Mouse (Mus musculus): ENCODE measurements around the gene Dhx32.
"Not testable (repeated sequence)": the region's sequence is repeated elsewhere in the genome, so short reads cannot be mapped to it uniquely, and the experiment has no call there.

Gene Dhx32

GRCm38 (mm10) chr7:133715387-133715786 is 67.1 kb downstream of the Dhx32 start:
- Histone ChIP-seq H3K4me3 (replicated peaks; ENCODE audit: low read length) (no peak overlapping the region), H3K4me1 (replicated peaks; ENCODE audit: low read depth, low read length) (peaks cover 9% of the 10 kb centered on the region), H3K27me3 (ENCODE audit: insufficient read depth, low read length) (no peaks in the 10 kb centered on the region), H3K36me3 (ENCODE audit: insufficient read depth, low read length) (peaks cover 88% of the 10 kb centered on the region), H3K9me3 (ENCODE audit: low read length) (no peaks in the 10 kb centered on the region)
- TF ChIP-seq POU5F1 (IDR thresholded peaks at IDR 0.05; ENCODE audit: borderline replicate concordance, low read length), result no peak
- no peak for TF ChIP-seq CTCF (conservative IDR thresholded peaks at IDR 0.05; ENCODE audit: low read length)
- no peak for TF ChIP-seq NANOG (IDR thresholded peaks at IDR 0.05; ENCODE audit: borderline replicate concordance, low read length)

- H3K4me1 ChIP-seq (replicated peaks; ENCODE audit: low read depth, low read length), result peaks cover 27% of the 10 kb centered on the region
- H3K9me3 ChIP-seq (ENCODE audit: low read length), result no peaks in the 10 kb centered on the region
- peak; percentile 33 for TF ChIP-seq CTCF (conservative IDR thresholded peaks at IDR 0.05; ENCODE audit: low read length)
- TF ChIP-seq NANOG (IDR thresholded peaks at IDR 0.05; ENCODE audit: borderline replicate concordance, low read length), result no peak
- no peak for TF ChIP-seq POU5F1 (IDR thresholded peaks at IDR 0.05; ENCODE audit: borderline replicate concordance, low read length)
- no peaks in the 10 kb centered on the region for H3K27me3 ChIP-seq (ENCODE audit: insufficient read depth, low read length)
- H3K4me3 ChIP-seq (replicated peaks; ENCODE audit: low read length), result no peak overlapping the region
- H3K36me3 ChIP-seq (ENCODE audit: insufficient read depth, low read length), result peaks cover 10% of the 10 kb centered on the region
These were observed 75.2 kb downstream of the Dhx32 start for GRCm38 (mm10) chr7:133707301-133707700.

- TF ChIP-seq POU5F1 (IDR thresholded peaks at IDR 0.05; ENCODE audit: borderline replicate concordance, low read length) (no peak), NANOG (IDR thresholded peaks at IDR 0.05; ENCODE audit: borderline replicate concordance, low read length) (no peak), CTCF (conservative IDR thresholded peaks at IDR 0.05; ENCODE audit: low read length) (no peak)
- H3K4me1 ChIP-seq (replicated peaks; ENCODE audit: low read depth, low read length), result peaks cover 25% of the 10 kb centered on the region
- peak overlapping the region; percentile 43; the same call in 1 of the 2 replicates for H3K4me3 ChIP-seq (replicated peaks; ENCODE audit: low read length)
- H3K27me3 ChIP-seq (ENCODE audit: insufficient read depth, low read length), result no peaks in the 10 kb centered on the region
- H3K9me3 ChIP-seq (ENCODE audit: low read length), result no peaks in the 10 kb centered on the region
- H3K36me3 ChIP-seq (ENCODE audit: insufficient read depth, low read length), result no peaks in the 10 kb centered on the region
These were observed 78.6 kb downstream of the Dhx32 start for GRCm38 (mm10) chr7:133703906-133704305.

- Histone ChIP-seq H3K9me3 (ENCODE audit: low read length) (no peaks in the 10 kb centered on the region), H3K27me3 (ENCODE audit: insufficient read depth, low read length) (no peaks in the 10 kb centered on the region), H3K4me3 (replicated peaks; ENCODE audit: low read length) (no peak overlapping the region), H3K36me3 (ENCODE audit: insufficient read depth, low read length) (no peaks in the 10 kb centered on the region), H3K4me1 (replicated peaks; ENCODE audit: low read depth, low read length) (peaks cover 27% of the 10 kb centered on the region)
- TF ChIP-seq NANOG (IDR thresholded peaks at IDR 0.05; ENCODE audit: borderline replicate concordance, low read length), result no peak
- TF ChIP-seq CTCF (conservative IDR thresholded peaks at IDR 0.05; ENCODE audit: low read length), result no peak
- TF ChIP-seq POU5F1 (IDR thresholded peaks at IDR 0.05; ENCODE audit: borderline replicate concordance, low read length), result no peak
These were observed 80.2 kb downstream of the Dhx32 start for GRCm38 (mm10) chr7:133702333-133702732.

- Histone ChIP-seq H3K4me3 (replicated peaks; ENCODE audit: low read length) (no peak overlapping the region), H3K9me3 (ENCODE audit: low read length) (no peaks in the 10 kb centered on the region), H3K4me1 (replicated peaks; ENCODE audit: low read depth, low read length) (peaks cover 31% of the 10 kb centered on the region), H3K36me3 (ENCODE audit: insufficient read depth, low read length) (no peaks in the 10 kb centered on the region), H3K27me3 (ENCODE audit: insufficient read depth, low read length) (0 out of 2 replicates have a peak, but pooled peaks cover 2% of the 10 kb centered on the region)
- TF ChIP-seq NANOG (IDR thresholded peaks at IDR 0.05; ENCODE audit: borderline replicate concordance, low read length) (no peak), CTCF (conservative IDR thresholded peaks at IDR 0.05; ENCODE audit: low read length) (no peak), POU5F1 (IDR thresholded peaks at IDR 0.05; ENCODE audit: borderline replicate concordance, low read length) (no peak)
These were observed 81.2 kb downstream of the Dhx32 start for GRCm38 (mm10) chr7:133701366-133701765.

GRCm38 (mm10) chr7:133699885-133700284 is 82.6 kb downstream of the Dhx32 start:
- TF ChIP-seq POU5F1 (IDR thresholded peaks at IDR 0.05; ENCODE audit: borderline replicate concordance, low read length) (no peak), CTCF (conservative IDR thresholded peaks at IDR 0.05; ENCODE audit: low read length) (no peak), NANOG (IDR thresholded peaks at IDR 0.05; ENCODE audit: borderline replicate concordance, low read length) (no peak)
- Histone ChIP-seq H3K36me3 (ENCODE audit: insufficient read depth, low read length) (no peaks in the 10 kb centered on the region), H3K4me1 (replicated peaks; ENCODE audit: low read depth, low read length) (peaks cover 31% of the 10 kb centered on the region), H3K27me3 (ENCODE audit: insufficient read depth, low read length) (0 out of 2 replicates have a peak, but pooled peaks cover 2% of the 10 kb centered on the region), H3K4me3 (replicated peaks; ENCODE audit: low read length) (no peak overlapping the region), H3K9me3 (ENCODE audit: low read length) (no peaks in the 10 kb centered on the region)

- TF ChIP-seq CTCF (conservative IDR thresholded peaks at IDR 0.05; ENCODE audit: low read length), result no peak
- no peak for TF ChIP-seq NANOG (IDR thresholded peaks at IDR 0.05; ENCODE audit: borderline replicate concordance, low read length)
- TF ChIP-seq POU5F1 (IDR thresholded peaks at IDR 0.05; ENCODE audit: borderline replicate concordance, low read length), result no peak
- Histone ChIP-seq H3K27me3 (ENCODE audit: insufficient read depth, low read length) (0 out of 2 replicates have a peak, but pooled peaks cover 2% of the 10 kb centered on the region), H3K36me3 (ENCODE audit: insufficient read depth, low read length) (no peaks in the 10 kb centered on the region), H3K4me1 (replicated peaks; ENCODE audit: low read depth, low read length) (peaks cover 18% of the 10 kb centered on the region), H3K4me3 (replicated peaks; ENCODE audit: low read length) (no peak overlapping the region), H3K9me3 (ENCODE audit: low read length) (no peaks in the 10 kb centered on the region)
These were observed 84.4 kb downstream of the Dhx32 start for GRCm38 (mm10) chr7:133698021-133698709.

GRCm38 (mm10) chr7:133685644-133686043 is 96.9 kb downstream of the Dhx32 start:
- H3K9me3 ChIP-seq (ENCODE audit: low read length); H3K27me3 ChIP-seq (ENCODE audit: insufficient read depth, low read length); H3K4me3 ChIP-seq (replicated peaks; ENCODE audit: low read length); H3K4me1 ChIP-seq (replicated peaks; ENCODE audit: low read depth, low read length); H3K36me3 ChIP-seq (ENCODE audit: insufficient read depth, low read length): not testable (repeated sequence)

- TF ChIP-seq POU5F1 (IDR thresholded peaks at IDR 0.05; ENCODE audit: borderline replicate concordance, low read length) (no peak), NANOG (IDR thresholded peaks at IDR 0.05; ENCODE audit: borderline replicate concordance, low read length) (no peak), CTCF (conservative IDR thresholded peaks at IDR 0.05; ENCODE audit: low read length) (no peak)
- no peaks in the 10 kb centered on the region for H3K36me3 ChIP-seq (ENCODE audit: insufficient read depth, low read length)
- no peak overlapping the region for H3K4me3 ChIP-seq (replicated peaks; ENCODE audit: low read length)
- H3K4me1 ChIP-seq (replicated peaks; ENCODE audit: low read depth, low read length), result peaks cover 3% of the 10 kb centered on the region; the same call in 1 of the 2 replicates
- H3K27me3 ChIP-seq (ENCODE audit: insufficient read depth, low read length), result peaks cover 9% of the 10 kb centered on the region
- no peaks in the 10 kb centered on the region for H3K9me3 ChIP-seq (ENCODE audit: low read length)
These were observed 97.8 kb downstream of the Dhx32 start for GRCm38 (mm10) chr7:133684701-133685100.
